Mouse (Mus musculus): ENCODE results near the gene Tmem178b. TPM values are rescaled to one million over a fixed set of nuclear protein-coding genes. Genes with fewer than 3 reads are reported as not detected.

Tmem178b gene
- total and polyA plus RNA-seq, 2 experiments from 2014 or later: 0.07 TPM; not detected in 1

DNA sequence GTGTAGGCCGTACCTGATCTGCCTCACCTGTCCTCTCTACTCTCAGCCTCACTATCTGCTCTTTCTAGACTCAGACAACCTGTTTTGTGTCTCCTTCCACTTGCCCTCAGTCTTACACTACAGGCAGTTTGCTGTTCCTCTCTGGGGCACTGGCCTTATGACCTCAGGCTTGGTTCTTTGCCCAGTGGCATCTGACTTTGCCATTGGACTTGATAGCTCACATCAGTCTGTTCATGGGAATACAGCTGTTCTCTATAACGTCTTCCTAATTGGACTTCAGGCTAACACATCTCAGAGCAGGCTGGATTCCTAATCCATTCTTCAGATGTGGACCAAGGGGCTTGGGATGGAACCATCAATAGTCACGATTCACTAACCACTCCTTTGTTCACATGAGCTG is 136.6 kb downstream of the Tmem178b start:
- no peaks in the 10 kb centered on the region for H3K9me3 ChIP-seq (replicated peaks; ENCODE audit: control insufficient read depth, low read length)
- TF ChIP-seq CTCF (IDR thresholded peaks at IDR 0.05; ENCODE audit: low read depth) (no peak), EP300 (IDR thresholded peaks at IDR 0.05; ENCODE audit: low read depth) (no peak)
- 62% methylated on average over 3 of the region's 3 CpGs for WGBS
- DNase-seq (ENCODE audit: low spot score) (no peak), ATAC-seq (ENCODE audit: insufficient read depth, low read depth) (no peak)
- no peak overlapping the region for H3K4me3 ChIP-seq (ENCODE audit: low read depth, low read length)
- no peak overlapping the region for H3K27ac ChIP-seq (ENCODE audit: low read depth)
- no peaks in the 10 kb centered on the region for H3K27me3 ChIP-seq (ENCODE audit: control insufficient read depth, insufficient read depth, low read length)
- H3K4me2 ChIP-seq (ENCODE audit: low read depth, low read length): no peak overlapping the region
- H3K36me3 ChIP-seq (replicated peaks; ENCODE audit: control insufficient read depth, insufficient read depth, low read length): no peaks in the 10 kb centered on the region
- H3K4me1 ChIP-seq (ENCODE audit: control insufficient read depth, insufficient read depth): no peaks in the 10 kb centered on the region
- no peak overlapping the region for H3K9ac ChIP-seq (replicated peaks; ENCODE audit: low read depth, low read length)

- Histone ChIP-seq H3K27ac (ENCODE audit: low read depth) (no peak overlapping the region), H3K9me3 (replicated peaks; ENCODE audit: control insufficient read depth, low read length) (no peaks in the 10 kb centered on the region), H3K4me2 (ENCODE audit: low read depth, low read length) (no peak overlapping the region), H3K4me3 (ENCODE audit: low read depth, low read length) (no peak overlapping the region), H3K27me3 (ENCODE audit: control insufficient read depth, insufficient read depth, low read length) (no peaks in the 10 kb centered on the region), H3K4me1 (ENCODE audit: control insufficient read depth, insufficient read depth) (no peaks in the 10 kb centered on the region), H3K9ac (replicated peaks; ENCODE audit: low read depth, low read length) (no peak overlapping the region), H3K36me3 (replicated peaks; ENCODE audit: control insufficient read depth, insufficient read depth, low read length) (no peaks in the 10 kb centered on the region)
- no peak for DNase-seq (ENCODE audit: low spot score)
- no peak for ATAC-seq (ENCODE audit: insufficient read depth, low read depth)
- TF ChIP-seq EP300 (IDR thresholded peaks at IDR 0.05; ENCODE audit: low read depth) (no peak), CTCF (IDR thresholded peaks at IDR 0.05; ENCODE audit: low read depth) (no peak)
- WGBS: 67% methylated on average over 5 of the region's 5 CpGs
Observed at GRCm38 (mm10) chr6:40011066-40011465, 138.0 kb downstream of the Tmem178b start.

GRCm38 (mm10) chr6:40011609-40012008 is 138.5 kb downstream of the Tmem178b start:
- Histone ChIP-seq H3K9me3 (replicated peaks; ENCODE audit: control insufficient read depth, low read length) (no peaks in the 10 kb centered on the region), H3K9ac (replicated peaks; ENCODE audit: low read depth, low read length) (no peak overlapping the region), H3K4me1 (ENCODE audit: control insufficient read depth, insufficient read depth) (no peaks in the 10 kb centered on the region), H3K27ac (ENCODE audit: low read depth) (no peak overlapping the region), H3K36me3 (replicated peaks; ENCODE audit: control insufficient read depth, insufficient read depth, low read length) (no peaks in the 10 kb centered on the region), H3K27me3 (ENCODE audit: control insufficient read depth, insufficient read depth, low read length) (no peaks in the 10 kb centered on the region), H3K4me3 (ENCODE audit: low read depth, low read length) (no peak overlapping the region), H3K4me2 (ENCODE audit: low read depth, low read length) (no peak overlapping the region)
- DNase-seq (ENCODE audit: low spot score) (no peak), ATAC-seq (ENCODE audit: insufficient read depth, low read depth) (no peak; the same call in 1 of the 2 replicates)
- WGBS: 63% methylated on average over 5 of the region's 5 CpGs
- TF ChIP-seq CTCF (IDR thresholded peaks at IDR 0.05; ENCODE audit: low read depth) (no peak), EP300 (IDR thresholded peaks at IDR 0.05; ENCODE audit: low read depth) (no peak)

GRCm38 (mm10) chr6:40013407-40013806 is 140.3 kb downstream of the Tmem178b start:
- Histone ChIP-seq H3K27ac (ENCODE audit: low read depth) (no peak overlapping the region), H3K36me3 (replicated peaks; ENCODE audit: control insufficient read depth, insufficient read depth, low read length) (no peaks in the 10 kb centered on the region), H3K4me3 (ENCODE audit: low read depth, low read length) (no peak overlapping the region), H3K9ac (replicated peaks; ENCODE audit: low read depth, low read length) (no peak overlapping the region), H3K4me2 (ENCODE audit: low read depth, low read length) (no peak overlapping the region), H3K9me3 (replicated peaks; ENCODE audit: control insufficient read depth, low read length) (no peaks in the 10 kb centered on the region), H3K27me3 (ENCODE audit: control insufficient read depth, insufficient read depth, low read length) (no peaks in the 10 kb centered on the region), H3K4me1 (ENCODE audit: control insufficient read depth, insufficient read depth) (no peaks in the 10 kb centered on the region)
- no peak for TF ChIP-seq CTCF (IDR thresholded peaks at IDR 0.05; ENCODE audit: low read depth)
- TF ChIP-seq EP300 (IDR thresholded peaks at IDR 0.05; ENCODE audit: low read depth): no peak
- no peak for DNase-seq (ENCODE audit: low spot score)
- WGBS: 33% methylated on average over 5 of the region's 5 CpGs
- ATAC-seq (ENCODE audit: insufficient read depth, low read depth): no peak

DNA sequence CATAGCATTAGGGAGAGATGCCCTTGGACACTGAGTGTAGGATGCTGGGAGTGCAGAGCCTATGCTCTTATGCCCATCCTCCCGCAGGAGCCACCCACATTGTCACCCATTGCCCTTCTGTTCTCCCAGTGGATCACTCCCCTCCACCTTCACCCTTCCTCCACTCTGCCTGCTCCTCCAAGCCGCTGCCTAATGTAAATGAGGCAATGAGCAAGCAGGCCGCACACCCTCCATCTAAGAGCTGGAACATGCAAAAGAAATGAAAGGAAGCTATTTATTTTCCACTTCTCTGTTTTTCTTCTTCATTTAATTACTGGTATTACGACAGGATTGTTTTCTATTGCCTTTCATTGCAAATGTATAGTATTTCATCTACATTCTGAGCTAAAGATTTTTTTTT is 142.1 kb downstream of the Tmem178b start:
- ATAC-seq (ENCODE audit: insufficient read depth, low read depth): no peak
- DNase-seq (ENCODE audit: low spot score): no peak
- WGBS: 72% methylated on average over 4 of the region's 4 CpGs
- H3K4me3 ChIP-seq (ENCODE audit: low read depth, low read length): no peak overlapping the region
- no peaks in the 10 kb centered on the region for H3K27me3 ChIP-seq (ENCODE audit: control insufficient read depth, insufficient read depth, low read length)
- no peaks in the 10 kb centered on the region for H3K9me3 ChIP-seq (replicated peaks; ENCODE audit: control insufficient read depth, low read length)
- no peak overlapping the region for H3K27ac ChIP-seq (ENCODE audit: low read depth)
- TF ChIP-seq EP300 (IDR thresholded peaks at IDR 0.05; ENCODE audit: low read depth): no peak
- H3K9ac ChIP-seq (replicated peaks; ENCODE audit: low read depth, low read length): no peak overlapping the region
- H3K4me2 ChIP-seq (ENCODE audit: low read depth, low read length): no peak overlapping the region
- no peaks in the 10 kb centered on the region for H3K36me3 ChIP-seq (replicated peaks; ENCODE audit: control insufficient read depth, insufficient read depth, low read length)
- H3K4me1 ChIP-seq (ENCODE audit: control insufficient read depth, insufficient read depth): no peaks in the 10 kb centered on the region

GRCm38 (mm10) chr6:40015711-40016460 is 142.8 kb downstream of the Tmem178b start:
- no peak overlapping the region for H3K9ac ChIP-seq (replicated peaks; ENCODE audit: low read depth, low read length)
- H3K27ac ChIP-seq (ENCODE audit: low read depth): no peak overlapping the region
- no peak for ATAC-seq (ENCODE audit: insufficient read depth, low read depth)
- H3K4me2 ChIP-seq (ENCODE audit: low read depth, low read length): no peak overlapping the region
- no peaks in the 10 kb centered on the region for H3K9me3 ChIP-seq (replicated peaks; ENCODE audit: control insufficient read depth, low read length)
- TF ChIP-seq EP300 (IDR thresholded peaks at IDR 0.05; ENCODE audit: low read depth): no peak
- no peak for TF ChIP-seq CTCF (IDR thresholded peaks at IDR 0.05; ENCODE audit: low read depth)
- WGBS: 59% methylated on average over 7 of the region's 7 CpGs
- H3K4me1 ChIP-seq (ENCODE audit: control insufficient read depth, insufficient read depth): no peaks in the 10 kb centered on the region
- DNase-seq (ENCODE audit: low spot score): no peak
- H3K4me3 ChIP-seq (ENCODE audit: low read depth, low read length): no peak overlapping the region
- H3K27me3 ChIP-seq (ENCODE audit: control insufficient read depth, insufficient read depth, low read length): no peaks in the 10 kb centered on the region
- no peaks in the 10 kb centered on the region for H3K36me3 ChIP-seq (replicated peaks; ENCODE audit: control insufficient read depth, insufficient read depth, low read length)

All from heart, postnatal 0 days (tissue).